Mouse (Mus musculus) stomach, postnatal 0 days (tissue): ENCODE results near the gene Rinl. TPM values are rescaled to one million over a fixed set of nuclear protein-coding genes. Genes with fewer than 3 reads are reported as not detected.

Experiments
- ATAC-seq: fragments of 200-750 bp; cut with Nextera tagmentation; 2 replicates; pipeline ENCODE4 v1.8.0; 2017; ENCODE audit not compliant: low FRiP score, low TSS enrichment
- DNase-seq: peaks from one replicate; pipeline ENCODE4 v3.0.0-alpha.2; 2016; ENCODE audit warnings: low spot score
- H3K27ac ChIP-seq: fragments of 300-500 bp; sonication (generic); replicated peaks from 2 replicates; pipeline ENCODE4 v1.5.1; 2014; ENCODE audit warnings: mild to moderate bottlenecking, control low read depth
- H3K27me3 ChIP-seq: fragments of 300-500 bp; sonication (generic); 2 replicates; pipeline ENCODE4 v1.6.1; 2014; ENCODE audit warnings: low read length; ENCODE audit not compliant: control insufficient read depth, insufficient read depth
- H3K36me3 ChIP-seq: fragments of 300-500 bp; sonication (generic); 2 replicates; pipeline ENCODE4 v1.6.1; 2014; ENCODE audit warnings: low read length, mixed read lengths; ENCODE audit not compliant: control insufficient read depth, insufficient read depth
- H3K4me1 ChIP-seq: fragments of 300-500 bp; sonication (generic); replicated peaks from 2 replicates; pipeline ENCODE4 v1.6.1; 2014; ENCODE audit warnings: antibody characterized with exemption; ENCODE audit not compliant: control insufficient read depth, insufficient read depth
- H3K4me2 ChIP-seq: fragments of 300-500 bp; sonication (generic); replicated peaks from 2 replicates; pipeline ENCODE4 v1.6.1; 2014; ENCODE audit warnings: low read depth, mild to moderate bottlenecking, control low read depth, moderate library complexity
- H3K4me3 ChIP-seq: fragments of 300-500 bp; sonication (generic); 2 replicates; pipeline ENCODE4 v1.5.1; 2014; ENCODE audit warnings: low read depth, low read length, control low read depth
- H3K9ac ChIP-seq: fragments of 300-500 bp; sonication (generic); 2 replicates; pipeline ENCODE4 v1.6.1; 2014; ENCODE audit warnings: mild to moderate bottlenecking, low read length, control low read depth, mixed read lengths
- H3K9me3 ChIP-seq: fragments of 300-500 bp; sonication (generic); 2 replicates; pipeline ENCODE4 v1.6.1; 2016; ENCODE audit warnings: low read length; ENCODE audit not compliant: control insufficient read depth
- CTCF ChIP-seq: IDR thresholded peaks from 2 replicates; pipeline ENCODE4 v1.5.1; 2016; ENCODE audit warnings: antibody characterized with exemption, low read depth, mild to moderate bottlenecking, moderate library complexity
- EP300 ChIP-seq: optimal IDR thresholded peaks from 2 replicates; pipeline ENCODE3; 2016; ENCODE audit warnings: antibody characterized with exemption
- WGBS: fragments of 180-500 bp; shearing (Covaris S2); extraction: QIAGEN DNeasy Blood & Tissue Kit; methylation state at CpG from one replicate; pipeline ENCODE4 v1.1.7; 2014; 5-methylcytosine and 5-hydroxymethylcytosine counted together
- polyA plus RNA-seq: library from polyadenylated mRNA; unstranded; fragments of >200 nt; fragmentation: Nextera tagmentation; extraction: Ambion mirVana; gene quantifications from 2 replicates; pipeline ENCODE4 v1.2.1, GENCODE M21; 2015

The Rinl gene
- polyA plus RNA-seq, 1 experiment from 2014 or later = 2.6 TPM

DNA sequence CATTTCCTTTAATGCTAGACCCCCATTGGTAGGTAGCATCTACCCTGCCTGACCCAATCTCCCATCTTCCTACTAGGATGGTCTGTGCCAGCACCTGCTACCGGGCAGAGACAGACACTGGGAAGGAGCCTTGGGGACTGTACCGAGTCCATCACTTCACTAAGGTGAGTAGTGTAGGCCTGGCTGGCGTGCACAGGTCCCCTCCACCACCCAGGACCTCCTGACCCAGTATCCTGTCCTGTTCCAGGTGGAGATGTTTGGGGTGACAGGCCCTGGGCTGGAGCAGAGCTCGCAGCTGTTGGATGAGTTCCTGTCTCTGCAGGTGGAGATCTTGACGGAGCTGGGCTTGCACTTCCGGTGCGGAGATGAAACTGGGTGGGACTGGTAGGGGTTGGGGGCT lies 38.8 kb upstream of the Rinl start:
- TF ChIP-seq EP300 (no peak), CTCF (no peak)
- ATAC-seq = no peak

DNA sequence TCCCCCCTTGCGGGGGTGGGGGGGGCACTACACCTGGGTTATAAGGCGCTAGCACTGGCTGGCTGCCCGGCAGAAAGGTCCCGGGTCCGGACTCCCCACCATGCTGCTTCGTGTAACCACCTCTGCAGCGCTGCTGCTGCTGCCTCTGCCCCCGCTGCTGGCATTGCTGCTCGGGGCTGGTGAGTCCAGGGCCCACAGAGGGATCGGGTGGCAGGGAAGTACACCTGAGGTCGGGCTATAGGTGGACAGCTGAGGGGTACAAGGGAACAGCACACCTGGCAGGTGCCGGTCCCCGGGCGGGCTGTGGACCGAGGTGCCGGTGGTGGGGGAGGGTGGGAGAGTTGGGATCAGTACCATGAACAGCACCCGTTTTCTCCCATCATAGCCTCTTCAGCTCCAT lies 32.7 kb upstream of the Rinl start, which contains the start of gene Ccer2:
Gene Ccer2 (plus strand): TSS at position 96 of the 400 bp plus-strand sequence.
- Histone ChIP-seq H3K9ac (no peak within 1 kb of the TSS), H3K36me3 (peaks cover 17% of the 10 kb centered on the region), H3K27me3 (no peaks in the 10 kb centered on the region), H3K4me1 (no peaks in the 10 kb centered on the region), H3K4me3 (no peak within 1 kb of the TSS), H3K27ac (no peak within 1 kb of the TSS), H3K4me2 (no peak within 1 kb of the TSS; the same call in none of the 2 replicates), H3K9me3 (no peaks in the 10 kb centered on the region)
- TF ChIP-seq CTCF (no peak), EP300 (no peak)
- 1% methylated on average over 16 of the region's 17 CpGs for WGBS
- ATAC-seq (peak; percentile 14; the same call in 1 of the 2 replicates), DNase-seq (no peak)

More for the DNA sequence above, 38.8 kb upstream of the Rinl start:
- Histone ChIP-seq H3K9me3 (no peaks in the 10 kb centered on the region), H3K4me1 (no peaks in the 10 kb centered on the region), H3K27ac (no peak overlapping the region), H3K4me3 (no peak overlapping the region), H3K9ac (no peak overlapping the region), H3K27me3 (no peaks in the 10 kb centered on the region), H3K4me2 (no peak overlapping the region), H3K36me3 (peaks cover 6% of the 10 kb centered on the region; the same call in 1 of the 2 replicates)
- 87% methylated on average over 7 of the region's 7 CpGs for WGBS
- no peak for DNase-seq

DNA sequence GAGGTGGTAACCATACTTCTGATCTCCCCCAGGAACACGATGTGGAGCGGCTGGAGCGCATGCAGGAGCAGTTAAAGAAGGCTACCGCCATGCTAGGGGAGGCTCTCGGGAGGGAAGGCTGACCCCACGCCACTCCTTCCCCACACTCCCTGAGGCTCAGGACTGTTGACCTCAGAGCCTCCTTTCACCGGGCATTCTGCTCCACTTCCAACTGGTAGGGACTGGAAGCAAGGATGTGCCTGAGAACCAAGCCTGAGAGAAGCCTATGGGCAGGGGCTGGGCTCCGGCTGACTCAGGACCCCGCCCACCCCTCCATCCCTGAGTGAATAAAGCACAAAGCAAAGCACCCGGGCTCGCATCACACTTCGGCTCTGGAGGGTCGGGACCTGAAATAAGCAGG lies 30.1 kb upstream of the Rinl start:
- no peak for TF ChIP-seq EP300
- TF ChIP-seq CTCF = no peak
- WGBS = 82% methylated on average over 13 of the region's 13 CpGs

DNA sequence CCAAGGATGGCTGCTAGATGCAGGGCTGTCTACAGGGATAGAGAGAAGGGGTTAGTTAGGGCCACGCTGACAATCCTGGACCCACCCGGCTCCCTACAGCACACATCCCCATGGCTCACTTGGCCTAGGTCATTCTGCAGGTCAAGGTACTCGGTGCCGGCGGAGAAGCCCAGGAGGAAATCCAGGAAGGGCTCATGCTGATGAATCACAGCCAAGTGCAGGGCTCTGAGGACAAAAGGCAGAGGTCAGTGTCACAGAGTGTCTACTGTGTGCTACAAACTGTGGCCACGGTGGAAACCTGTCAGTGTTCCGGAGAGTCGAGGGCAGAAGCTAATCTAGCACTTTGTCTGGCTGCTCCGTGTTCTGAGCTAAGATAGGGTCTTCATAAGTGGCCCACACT lies 26.9 kb upstream of the Rinl start:
- Histone ChIP-seq H3K4me2 (no peak overlapping the region), H3K27me3 (no peaks in the 10 kb centered on the region), H3K9me3 (no peaks in the 10 kb centered on the region), H3K4me3 (no peak overlapping the region), H3K36me3 (peaks cover 18% of the 10 kb centered on the region), H3K27ac (no peak overlapping the region), H3K9ac (no peak overlapping the region), H3K4me1 (peaks cover 3% of the 10 kb centered on the region; the same call in 1 of the 2 replicates)
- ATAC-seq (no peak), DNase-seq (no peak)
- WGBS = 89% methylated on average over 9 of the region's 9 CpGs
- no peak for TF ChIP-seq EP300
- no peak for TF ChIP-seq CTCF

More for the DNA sequence above, 30.1 kb upstream of the Rinl start:
- Histone ChIP-seq H3K4me2 (no peak overlapping the region), H3K4me3 (no peak overlapping the region), H3K36me3 (peaks cover 18% of the 10 kb centered on the region), H3K9ac (no peak overlapping the region), H3K27ac (no peak overlapping the region), H3K9me3 (no peaks in the 10 kb centered on the region), H3K27me3 (no peaks in the 10 kb centered on the region), H3K4me1 (no peaks in the 10 kb centered on the region)
- no peak for ATAC-seq
- no peak for DNase-seq

DNA sequence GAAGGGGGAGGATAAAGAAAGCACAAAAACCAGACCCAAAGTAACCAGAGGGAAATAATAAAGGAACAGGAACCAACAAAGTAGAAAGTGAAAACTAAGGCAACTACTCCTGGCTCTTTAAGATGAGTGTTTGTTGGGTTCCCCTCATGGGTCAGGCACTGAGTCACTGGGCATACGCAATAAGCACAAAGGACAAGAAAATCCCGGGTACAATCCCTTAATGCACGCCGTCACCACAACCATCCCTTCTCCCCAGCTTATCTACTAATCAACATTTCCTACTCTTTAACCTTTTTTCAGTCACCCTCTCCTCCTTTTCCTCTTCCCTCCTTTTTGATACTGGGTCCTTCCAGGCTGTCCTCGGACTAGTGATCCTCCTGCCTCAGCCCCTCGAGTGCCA lies 23.6 kb upstream of the Rinl start:
- Histone ChIP-seq H3K36me3 (peaks cover 11% of the 10 kb centered on the region), H3K4me1 (peaks cover 8% of the 10 kb centered on the region), H3K4me2 (peak overlapping the region; percentile 63), H3K27ac (no peak overlapping the region), H3K9ac (no peak overlapping the region), H3K9me3 (no peaks in the 10 kb centered on the region), H3K27me3 (no peaks in the 10 kb centered on the region), H3K4me3 (no peak overlapping the region)
- TF ChIP-seq CTCF = no peak
- no peak for TF ChIP-seq EP300
- DNase-seq (no peak), ATAC-seq (no peak)
- WGBS = 63% methylated on average over 6 of the region's 6 CpGs

DNA sequence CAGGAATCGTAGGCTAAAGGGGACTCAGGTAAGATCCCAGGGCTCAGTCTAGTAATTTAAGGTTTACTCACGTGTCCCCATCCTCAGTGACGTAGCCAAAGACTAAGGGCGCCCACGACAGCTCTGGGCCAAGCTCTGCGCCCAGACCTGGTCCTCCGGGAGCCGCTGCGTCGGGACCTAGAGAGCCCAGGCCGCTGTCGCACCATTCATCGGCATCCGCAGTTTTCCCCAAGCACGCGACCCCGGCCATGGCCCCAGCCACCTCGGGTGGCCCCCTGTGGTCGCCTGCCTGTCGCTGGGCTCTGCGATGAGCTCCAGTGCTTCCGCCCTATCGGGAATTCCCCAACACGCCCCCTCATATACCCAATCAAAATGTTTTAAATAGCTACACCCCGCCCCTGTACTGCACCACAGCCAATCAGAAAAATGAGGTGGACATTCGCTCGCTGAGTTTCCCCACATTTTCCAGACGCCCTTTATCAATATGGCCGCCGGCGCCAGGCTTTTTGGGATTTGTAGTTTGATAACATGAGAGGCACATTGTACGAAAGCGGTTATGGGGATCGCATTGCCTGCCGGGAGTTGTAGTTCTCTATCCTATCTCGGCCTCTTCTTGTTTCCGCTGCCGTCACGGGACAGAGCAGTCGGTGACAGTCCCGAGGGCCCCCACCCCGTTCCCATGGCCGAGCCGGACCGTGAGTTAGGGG lies 22.4 kb upstream of the Rinl start, which contains the start of gene Sirt2:
Gene Sirt2 (plus strand): TSS at position 563 of the 707 bp plus-strand sequence.
- Histone ChIP-seq H3K9me3 (no peaks in the 10 kb centered on the region), H3K27me3 (no peaks in the 10 kb centered on the region), H3K4me2 (peak within 1 kb of the TSS; percentile 63), H3K4me3 (peak within 1 kb of the TSS; percentile 74), H3K27ac (0 out of 2 replicates have a peak within 1 kb of the TSS, but pooled peaks have one; percentile 5), H3K4me1 (peaks cover 8% of the 10 kb centered on the region), H3K9ac (peak within 1 kb of the TSS; percentile 76), H3K36me3 (peaks cover 2% of the 10 kb centered on the region; the same call in 1 of the 2 replicates)
- ATAC-seq (peak; percentile 98), DNase-seq (peak; percentile 97)
- TF ChIP-seq CTCF (peak; percentile 29; the same call in 1 of the 2 replicates), EP300 (peak; percentile 81)
- WGBS = under 1% methylated on average over 45 of the region's 45 CpGs
